Mouse (Mus musculus) G1E (cell line): ENCODE results near the gene Map1s.

Experiments used
- CTCF ChIP-seq: IDR thresholded peaks from 2 replicates; pipeline ENCODE4 v1.5.1; 2012; ENCODE audit warnings: low read depth, low read length, inconsistent platforms, mixed read lengths
- GATA1 ChIP-seq: IDR thresholded peaks from 2 replicates; pipeline ENCODE4 v1.6.1; 2012; ENCODE audit warnings: borderline replicate concordance, low read length, inconsistent platforms, mixed read lengths
- GATA2 ChIP-seq: IDR thresholded peaks from 2 replicates; pipeline ENCODE4 v1.6.1; 2012; ENCODE audit warnings: low read depth, low read length, inconsistent platforms, borderline replicate concordance
- POLR2AphosphoS5 ChIP-seq: IDR thresholded peaks from 2 replicates; pipeline ENCODE4 v1.6.1; 2012; ENCODE audit warnings: low read depth, low read length, inconsistent platforms; ENCODE audit not compliant: insufficient replicate concordance
- TAL1 ChIP-seq: conservative IDR thresholded peaks from 2 replicates; pipeline ENCODE4 v1.6.1; 2012; ENCODE audit warnings: low read depth, low read length, inconsistent platforms, mixed read lengths

GRCm38 (mm10) chr8:70878178-70878577 lies 27.6 kb upstream of the Map1s start:
- TF ChIP-seq CTCF (no peak), GATA1 (no peak), POLR2AphosphoS5 (no peak), TAL1 (no peak), GATA2 (no peak)
